Mouse (Mus musculus) adrenal gland, postnatal 25 days (tissue): ENCODE data around the gene Hist1h2ap. TPM values are rescaled to one million over a fixed set of nuclear protein-coding genes. Genes with fewer than 3 reads are reported as not detected.
"Not testable (repeated sequence)": the region's sequence is repeated elsewhere in the genome, so short reads cannot be mapped to it uniquely, and the experiment has no call there.

Source experiments
- DNase-seq: peaks from one replicate; pipeline ENCODE4 v3.0.0; 2021; ENCODE audit warnings: mixed read lengths
- microRNA-seq, 2 experiments: library from miRNA; unstranded; fragments of <30 nt; microRNA quantifications; one replicate each; pipeline ENCODE4 v1.2.0; 2021
- total RNA-seq: library from RNA; stranded (reverse); gene quantifications from 2 replicates; pipeline ENCODE4 v1.2.3, GENCODE M21; 2021

Gene Hist1h2ap
- total RNA-seq, 1 experiment from 2014 or later = 108 TPM

GRCm38 (mm10) chr13:21810073-21810472, 23.2 kb downstream of the Hist1h2ap start, which contains the start of the genes Hist1h2bq and Hist1h2ao:
Gene Hist1h2bq (minus strand): TSS chr13:21810197.
Gene Hist1h2ao (plus strand): TSS chr13:21810465.
- DNase-seq = not testable (repeated sequence)

- not testable (repeated sequence) for DNase-seq
Measured at GRCm38 (mm10) chr13:21803058-21803457, 30.2 kb downstream of the Hist1h2ap start.

GRCm38 (mm10) chr13:21797163-21797562, 36.1 kb downstream of the Hist1h2ap start:
- not testable (repeated sequence) for DNase-seq

- no peak for DNase-seq
Measured at GRCm38 (mm10) chr13:21795584-21795983, 37.7 kb downstream of the Hist1h2ap start.

- no peak for DNase-seq
Measured at GRCm38 (mm10) chr13:21790601-21791283, 42.6 kb downstream of the Hist1h2ap start.

GRCm38 (mm10) chr13:21789925-21790324, 43.4 kb downstream of the Hist1h2ap start:
- no peak for DNase-seq

- DNase-seq = no peak
Measured at GRCm38 (mm10) chr13:21787760-21788593, 45.3 kb downstream of the Hist1h2ap start.

GRCm38 (mm10) chr13:21786899-21787629, 46.2 kb downstream of the Hist1h2ap start, which contains the start of the genes Hist1h2an and Hist1h2bp:
Gene Hist1h2an (minus strand): TSS chr13:21787218.
Gene Hist1h2bp (plus strand): TSS chr13:21787461.
- peak; percentile 61 for DNase-seq

- DNase-seq = no peak
Measured at GRCm38 (mm10) chr13:21786189-21786898, 47.0 kb downstream of the Hist1h2ap start.

GRCm38 (mm10) chr13:21784311-21784710, 49.0 kb downstream of the Hist1h2ap start:
- no peak for DNase-seq

- DNase-seq = no peak
Measured at GRCm38 (mm10) chr13:21783734-21784161, 49.6 kb downstream of the Hist1h2ap start.

GRCm38 (mm10) chr13:21783255-21783617, 50.1 kb downstream of the Hist1h2ap start, which contains the start of gene Hist1h3i:
Gene Hist1h3i (minus strand): TSS chr13:21783370.
- DNase-seq = peak; percentile 13

Small RNAs within 50 kb of the gene (microRNA-seq; reads per million reads assigned to microRNA genes)
- 0 reads per million in 2 experiments for gene Gm19658
- 0 reads per million in 2 experiments for gene Gm44346
- gene Gm44466 = 0 reads per million in 2 experiments

Other genes with a start within 250 kb of the Hist1h2ap start
- not detected in 2 replicates for gene Olfr1362, start 219.5 kb downstream of the Hist1h2ap start, total RNA-seq
- not detected in 2 replicates for gene Olfr11, start 191.0 kb downstream of the Hist1h2ap start, total RNA-seq
- not detected in 2 replicates for gene Olfr1361, start 170.1 kb downstream of the Hist1h2ap start, total RNA-seq
- not detected in 2 replicates for gene Olfr1360, start 156.1 kb downstream of the Hist1h2ap start, total RNA-seq
- not detected in 2 replicates for gene Olfr1359, start 135.4 kb downstream of the Hist1h2ap start, total RNA-seq
- 91.0 and 102 TPM in 2 replicates for gene Hist1h2bl, start 117.4 kb downstream of the Hist1h2ap start, total RNA-seq
- gene Hist1h2ai, start 117.1 kb downstream of the Hist1h2ap start, total RNA-seq = 9.0 and 60.3 TPM in 2 replicates
- gene Hist1h3h, start 115.8 kb downstream of the Hist1h2ap start, total RNA-seq = 105 and 138 TPM in 2 replicates
- 26.4 and 32.4 TPM in 2 replicates for gene Hist1h2bm, start 111.5 kb downstream of the Hist1h2ap start, total RNA-seq
- 20.5 and 22.8 TPM in 2 replicates for gene Hist1h4j, start 98.4 kb downstream of the Hist1h2ap start, total RNA-seq
- 152 and 260 TPM in 2 replicates for gene Hist1h4k, start 83.0 kb downstream of the Hist1h2ap start, total RNA-seq
- 28.8 and 39.5 TPM in 2 replicates for gene Hist1h2ak, start 79.7 kb downstream of the Hist1h2ap start, total RNA-seq
- 52.6 and 54.5 TPM in 2 replicates for gene Hist1h2bn, start 79.4 kb downstream of the Hist1h2ap start, total RNA-seq
- 48.9 and 60.4 TPM in 2 replicates for gene Hist1h1b, start 52.9 kb downstream of the Hist1h2ap start, total RNA-seq
- gene Hist1h3i, start 50.1 kb downstream of the Hist1h2ap start, total RNA-seq = 122 and 132 TPM in 2 replicates
- 17.4 and 21.1 TPM in 2 replicates for gene Hist1h2an, start 46.3 kb downstream of the Hist1h2ap start, total RNA-seq
- gene Hist1h2bp, start 46.0 kb downstream of the Hist1h2ap start, total RNA-seq = 37.8 and 38.3 TPM in 2 replicates
- gene Hist1h2bq, start 23.3 kb downstream of the Hist1h2ap start, total RNA-seq = 40.4 and 87.7 TPM in 2 replicates
- 56.7 and 173 TPM in 2 replicates for gene Hist1h2ao, start 23.0 kb downstream of the Hist1h2ap start, total RNA-seq
- 279 and 356 TPM in 2 replicates for gene Hist1h4m, start 21.8 kb downstream of the Hist1h2ap start, total RNA-seq
- gene Hist1h4n, start 1.3 kb downstream of the Hist1h2ap start, total RNA-seq = 43.4 and 51.9 TPM in 2 replicates
- gene Hist1h2br, start 236 bp upstream of the Hist1h2ap start, total RNA-seq = 39.7 and 86.5 TPM in 2 replicates
- 2.0 and 2.1 TPM in 2 replicates for gene Zfp184, start 111.6 kb upstream of the Hist1h2ap start, total RNA-seq
- gene Pom121l2, start 147.7 kb upstream of the Hist1h2ap start, total RNA-seq = not detected in 2 replicates
- gene Prss16, start 176.2 kb upstream of the Hist1h2ap start, total RNA-seq = not detected in 2 replicates
- gene Hist1h2ah, start 202.1 kb upstream of the Hist1h2ap start, total RNA-seq = 30.0 and 61.8 TPM in 2 replicates
- 121 and 135 TPM in 2 replicates for gene Hist1h2bk, start 202.4 kb upstream of the Hist1h2ap start, total RNA-seq
- 82.8 and 97.8 TPM in 2 replicates for gene Hist1h4i, start 207.9 kb upstream of the Hist1h2ap start, total RNA-seq
- 50.6 and 64.7 TPM in 2 replicates for gene Hist1h2ag, start 209.4 kb upstream of the Hist1h2ap start, total RNA-seq
- 57.9 and 61.1 TPM in 2 replicates for gene Hist1h2bj, start 209.7 kb upstream of the Hist1h2ap start, total RNA-seq